Mouse (Mus musculus) limb, embryonic 11.5 days (tissue): ENCODE measurements around the gene Sec14l2. TPM values are rescaled to one million over a fixed set of nuclear protein-coding genes. Genes with fewer than 3 reads are reported as not detected.

ENCODE experiments used
- ATAC-seq: fragments of 200-750 bp; cut with Nextera tagmentation; 2 replicates; pipeline ENCODE4 v1.8.0; 2017; ENCODE audit warnings: low read depth; ENCODE audit not compliant: insufficient number of reproducible peaks, low FRiP score, low TSS enrichment
- DNase-seq: peaks from one replicate; pipeline ENCODE4 v3.0.0-alpha.2; 2015; ENCODE audit warnings: low spot score
- H3K27ac ChIP-seq: fragments of 300-500 bp; sonication (generic); replicated peaks from 2 replicates; pipeline ENCODE4 v1.5.1; 2014; ENCODE audit warnings: low read depth, mild to moderate bottlenecking, low read length
- H3K27me3 ChIP-seq: fragments of 300-500 bp; sonication (generic); 2 replicates; pipeline ENCODE4 v1.6.1; 2014; ENCODE audit warnings: mild to moderate bottlenecking, low read length, mixed read lengths; ENCODE audit not compliant: control insufficient read depth, insufficient read depth
- H3K36me3 ChIP-seq: fragments of 300-500 bp; sonication (generic); 2 replicates; pipeline ENCODE4 v1.6.1; 2014; ENCODE audit warnings: mild to moderate bottlenecking, low read length, moderate library complexity, mixed read lengths; ENCODE audit not compliant: control insufficient read depth, insufficient read depth
- H3K4me1 ChIP-seq: fragments of 300-500 bp; sonication (generic); 2 replicates; pipeline ENCODE4 v1.6.1; 2014; ENCODE audit warnings: low read length, mixed read lengths; ENCODE audit not compliant: control insufficient read depth, insufficient read depth
- H3K4me2 ChIP-seq: fragments of 300-500 bp; sonication (generic); 2 replicates; pipeline ENCODE4 v1.6.1; 2014; ENCODE audit warnings: low read depth, mild to moderate bottlenecking, moderate library complexity; ENCODE audit not compliant: severe bottlenecking
- H3K4me3 ChIP-seq: fragments of 300-500 bp; sonication (generic); 2 replicates; pipeline ENCODE4 v1.5.1; 2014; ENCODE audit warnings: low read depth, low read length
- H3K9ac ChIP-seq: fragments of 300-500 bp; sonication (generic); 2 replicates; pipeline ENCODE4 v1.6.1; 2014; ENCODE audit warnings: mild to moderate bottlenecking, low read length
- H3K9me3 ChIP-seq: fragments of 300-500 bp; sonication (generic); 2 replicates; pipeline ENCODE4 v1.6.1; 2016; ENCODE audit warnings: low read length; ENCODE audit not compliant: control insufficient read depth
- WGBS: fragments of 180-500 bp; shearing (Covaris S2); extraction: QIAGEN DNeasy Blood & Tissue Kit; methylation state at CpG from one replicate; pipeline ENCODE4 v1.1.7; 2014; 5-methylcytosine and 5-hydroxymethylcytosine counted together
- polyA plus RNA-seq: library from polyadenylated mRNA; unstranded; fragments of >200 nt; fragmentation: Nextera tagmentation; extraction: Ambion mirVana; gene quantifications from 2 replicates; pipeline ENCODE4 v1.2.1, GENCODE M21; 2014

Sec14l2 gene
- 1.9 and 2.2 TPM in 2 replicates for polyA plus RNA-seq

- Histone ChIP-seq H3K36me3 (no peaks in the 10 kb centered on the region), H3K9ac (no peak within 1 kb of the TSS), H3K4me3 (no peak within 1 kb of the TSS), H3K4me1 (no peaks in the 10 kb centered on the region), H3K9me3 (no peaks in the 10 kb centered on the region), H3K27ac (no peak within 1 kb of the TSS), H3K27me3 (0 out of 2 replicates have a peak, but pooled peaks cover 2% of the 10 kb centered on the region), H3K4me2 (no peak within 1 kb of the TSS)
- 83% methylated on average over 10 of the region's 10 CpGs for WGBS
- ATAC-seq (no peak), DNase-seq (no peak)
Observed at GRCm38 (mm10) chr11:4122742-4123579, at the start of gene Sec14l2. Sec14l2 (minus strand) TSS chr11:4123415.

GRCm38 (mm10) chr11:4166467-4167090 is 43.4 kb upstream of the Sec14l2 start:
- Histone ChIP-seq H3K4me3 (no peak overlapping the region), H3K27me3 (no peaks in the 10 kb centered on the region), H3K4me1 (peaks cover 7% of the 10 kb centered on the region; the same call in 1 of the 2 replicates), H3K4me2 (no peak overlapping the region), H3K27ac (no peak overlapping the region), H3K9me3 (no peaks in the 10 kb centered on the region), H3K36me3 (peaks cover 55% of the 10 kb centered on the region), H3K9ac (no peak overlapping the region)
- DNase-seq (no peak), ATAC-seq (no peak)
- 96% methylated on average over 7 of the region's 7 CpGs for WGBS

DNA sequence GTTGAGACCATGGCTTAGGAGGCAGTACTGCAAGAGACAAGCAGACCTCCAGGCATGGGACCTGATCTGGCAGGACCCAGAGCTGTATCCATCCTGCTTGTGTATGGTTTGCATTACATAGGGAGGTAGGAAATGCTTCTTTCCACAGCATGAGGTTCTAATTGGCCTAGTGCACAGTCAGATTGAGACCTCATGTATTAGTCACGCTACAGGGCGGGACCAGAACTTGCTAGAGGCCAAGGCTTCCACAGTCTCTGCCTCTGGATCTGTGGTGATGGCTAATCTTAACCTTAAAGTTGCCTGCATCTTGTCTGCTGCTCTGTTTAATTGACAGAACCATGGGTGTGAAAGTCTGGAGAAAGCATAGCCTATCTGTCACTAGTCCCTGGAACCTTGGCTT is 41.5 kb upstream of the Sec14l2 start:
- DNase-seq (no peak), ATAC-seq (no peak)
- Histone ChIP-seq H3K27ac (no peak overlapping the region), H3K4me3 (no peak overlapping the region), H3K4me1 (peaks cover 12% of the 10 kb centered on the region; the same call in 1 of the 2 replicates), H3K4me2 (no peak overlapping the region), H3K36me3 (peaks cover 42% of the 10 kb centered on the region), H3K9me3 (no peaks in the 10 kb centered on the region), H3K9ac (no peak overlapping the region), H3K27me3 (no peaks in the 10 kb centered on the region)
- WGBS = 74% methylated on average over 2 of the region's 2 CpGs

DNA sequence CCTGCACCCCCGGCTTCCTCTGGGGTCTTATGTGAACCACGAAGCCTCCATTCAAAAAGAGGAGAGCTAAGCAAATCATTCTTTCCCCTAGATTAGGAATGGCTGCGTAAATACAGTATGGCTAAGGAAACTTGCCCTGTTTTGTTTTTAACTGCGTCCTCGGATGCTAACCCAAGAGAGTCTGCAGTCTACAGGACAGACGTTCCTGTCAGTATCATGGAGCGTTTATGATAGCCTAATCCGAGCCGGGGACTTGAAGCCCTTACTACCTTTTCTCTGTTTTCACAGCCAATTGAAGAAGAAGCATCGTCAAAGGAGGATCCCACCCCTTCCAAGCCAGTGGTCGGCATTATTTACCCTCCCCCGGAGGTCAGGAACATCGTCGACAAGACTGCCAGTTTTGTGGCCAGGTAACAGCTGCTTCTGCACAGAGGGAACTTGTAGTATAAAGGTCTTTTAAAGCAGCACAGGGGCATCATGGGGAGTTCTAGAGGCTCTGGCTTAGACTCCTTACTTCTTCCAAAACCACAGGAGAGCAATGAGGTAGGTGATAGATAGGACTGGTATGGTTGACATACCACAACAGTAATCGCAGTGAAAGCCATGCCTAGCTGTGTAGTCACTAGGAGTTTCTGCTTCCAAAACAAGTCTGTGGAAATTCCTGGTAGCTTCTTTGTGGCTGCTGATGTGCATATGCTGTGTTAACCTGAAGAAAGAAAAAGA is 37.7 kb upstream of the Sec14l2 start:
- peaks cover 16% of the 10 kb centered on the region for H3K36me3 ChIP-seq

GRCm38 (mm10) chr11:4159808-4160708 is 36.8 kb upstream of the Sec14l2 start, which contains the start of the genes Ccdc157 and Sf3a1:
Ccdc157 (minus strand) TSS chr11:4160293.
Sf3a1 (plus strand) TSS chr11:4160350.
- Histone ChIP-seq H3K27me3 (no peaks in the 10 kb centered on the region), H3K9me3 (no peaks in the 10 kb centered on the region), H3K4me1 (peaks cover 19% of the 10 kb centered on the region; the same call in 1 of the 2 replicates), H3K36me3 (peaks cover 13% of the 10 kb centered on the region; the same call in 1 of the 2 replicates), H3K27ac (peak within 1 kb of the TSS; percentile 53; the same call in 1 of the 2 replicates), H3K4me2 (peak within 1 kb of the TSS; percentile 89), H3K4me3 (peak within 1 kb of the TSS; percentile 76), H3K9ac (peak within 1 kb of the TSS; percentile 89)
- 2% methylated on average over 53 of the region's 54 CpGs for WGBS
- peak; percentile 95 for DNase-seq
- ATAC-seq = peak; percentile 91

More for the DNA sequence above, 37.7 kb upstream of the Sec14l2 start:
- no peak overlapping the region; the same call in 1 of the 2 replicates for H3K27ac ChIP-seq
- peak overlapping the region; percentile 76 for H3K4me3 ChIP-seq
- no peak for ATAC-seq
- H3K4me2 ChIP-seq = peak overlapping the region; percentile 89
- peak overlapping the region; percentile 89 for H3K9ac ChIP-seq
- peaks cover 19% of the 10 kb centered on the region; the same call in 1 of the 2 replicates for H3K4me1 ChIP-seq
- no peaks in the 10 kb centered on the region for H3K9me3 ChIP-seq
- no peak for DNase-seq
- WGBS = 7% methylated on average over 15 of the region's 15 CpGs
- H3K27me3 ChIP-seq = no peaks in the 10 kb centered on the region

DNA sequence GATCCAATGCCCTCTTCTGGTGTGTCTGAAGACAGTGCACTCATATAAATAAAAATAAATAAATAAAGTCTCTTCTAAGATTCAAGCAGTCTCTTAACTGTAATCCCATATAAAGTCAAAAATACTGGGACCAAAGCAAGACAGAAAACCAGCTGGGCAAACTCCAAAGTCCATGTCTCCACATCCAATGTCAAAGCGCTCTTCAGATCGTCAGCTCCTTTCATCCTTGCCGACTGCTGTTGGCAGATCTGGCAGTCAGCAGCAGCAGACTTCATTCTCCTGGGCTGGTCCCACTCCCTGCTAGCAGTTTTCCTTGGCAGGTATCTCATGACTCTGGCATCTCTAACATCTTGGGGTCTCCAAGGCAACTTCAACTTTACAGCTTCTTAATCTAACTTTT is 35.5 kb upstream of the Sec14l2 start:
- Histone ChIP-seq H3K4me3 (no peak overlapping the region), H3K36me3 (peaks cover 8% of the 10 kb centered on the region; the same call in 1 of the 2 replicates), H3K27me3 (no peaks in the 10 kb centered on the region), H3K9me3 (no peaks in the 10 kb centered on the region), H3K4me2 (no peak overlapping the region), H3K9ac (no peak overlapping the region), H3K27ac (no peak overlapping the region), H3K4me1 (peaks cover 19% of the 10 kb centered on the region; the same call in 1 of the 2 replicates)
- ATAC-seq (no peak), DNase-seq (no peak)
- WGBS = 93% methylated on average over 3 of the region's 3 CpGs

- 66% methylated on average over 5 of the region's 5 CpGs for WGBS
- H3K27me3 ChIP-seq = no peaks in the 10 kb centered on the region
- no peak overlapping the region for H3K4me2 ChIP-seq
- no peak overlapping the region for H3K9ac ChIP-seq
- DNase-seq = no peak
- H3K27ac ChIP-seq = no peak overlapping the region
- no peak overlapping the region for H3K4me3 ChIP-seq
- H3K4me1 ChIP-seq = peaks cover 6% of the 10 kb centered on the region; the same call in 1 of the 2 replicates
- H3K9me3 ChIP-seq = no peaks in the 10 kb centered on the region
- no peak for ATAC-seq
- no peaks in the 10 kb centered on the region for H3K36me3 ChIP-seq
Observed at GRCm38 (mm10) chr11:4155641-4156040, 32.4 kb upstream of the Sec14l2 start.
